Mouse (Mus musculus) monocyte, adult 5-6 weeks (primary cell): ENCODE results near the gene Glis3. TPM values are rescaled to one million over a fixed set of nuclear protein-coding genes. Genes with fewer than 3 reads are reported as not detected.

Experiments used
- ATAC-seq: fragments of 153-309, 156-312 bp; replicated peaks from 2 replicates; pipeline ENCODE4 v1.8.0; 2017; ENCODE audit warnings: mild to moderate bottlenecking; ENCODE audit not compliant: low TSS enrichment, insufficient number of reproducible peaks, severe bottlenecking, poor library complexity, low FRiP score
- total RNA-seq: library from RNA; stranded (forward); fragments of 200-1000, 200-491, 200-594 nt; gene quantifications from 3 replicates; pipeline ENCODE4 v1.2.3, GENCODE M21; 2017

Gene Glis3
- total RNA-seq, 1 experiment from 2014 or later, result 1.6 TPM

DNA sequence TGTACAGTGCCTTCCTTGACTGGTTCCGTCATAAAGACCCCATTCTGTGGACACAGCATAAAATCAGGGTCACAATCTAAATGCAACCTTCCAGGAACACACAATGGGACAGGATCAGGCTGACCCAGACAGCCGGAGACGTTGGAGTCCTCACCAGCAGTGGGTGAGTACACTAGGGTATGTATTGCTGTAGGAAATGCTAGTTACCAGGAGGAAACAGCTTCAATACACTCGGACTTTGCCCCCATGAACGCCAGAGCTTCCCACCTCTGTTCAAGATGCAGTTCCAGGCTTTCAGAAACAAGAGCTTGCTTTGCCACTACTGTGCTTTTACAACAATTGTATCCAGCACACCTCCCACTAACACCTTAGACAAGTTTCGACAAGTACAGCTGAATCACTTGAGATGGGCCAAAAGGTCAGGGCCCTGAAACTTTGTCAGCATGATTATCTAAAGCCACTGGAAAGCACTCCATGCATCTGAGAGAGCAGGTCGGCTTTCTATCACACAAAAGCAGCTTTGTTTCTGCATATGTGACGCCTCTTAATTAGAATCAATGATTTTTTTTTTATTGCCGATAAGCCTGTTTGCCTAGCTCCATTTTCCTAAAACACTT is 162.3 kb downstream of the Glis3 start:
- no peak for ATAC-seq

DNA sequence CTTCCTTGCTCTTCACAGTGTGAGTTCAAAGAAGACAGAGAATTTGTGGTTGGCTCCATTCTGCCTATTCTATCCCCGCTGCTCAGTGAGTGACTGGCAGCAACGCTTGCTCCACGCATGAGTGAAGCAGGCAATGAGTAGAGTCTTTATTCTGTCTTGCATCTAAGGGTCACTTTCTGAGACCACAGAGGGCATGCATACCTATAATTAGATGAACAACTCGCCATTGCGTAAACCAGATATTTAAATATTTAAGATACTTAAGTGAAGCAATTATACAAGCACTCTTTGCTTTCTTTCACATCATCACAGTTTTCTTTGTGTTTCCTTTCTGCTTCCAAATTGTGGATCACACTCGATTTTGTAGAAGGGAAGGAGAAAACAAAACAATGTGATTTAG is 163.4 kb downstream of the Glis3 start:
- ATAC-seq, result no peak

DNA sequence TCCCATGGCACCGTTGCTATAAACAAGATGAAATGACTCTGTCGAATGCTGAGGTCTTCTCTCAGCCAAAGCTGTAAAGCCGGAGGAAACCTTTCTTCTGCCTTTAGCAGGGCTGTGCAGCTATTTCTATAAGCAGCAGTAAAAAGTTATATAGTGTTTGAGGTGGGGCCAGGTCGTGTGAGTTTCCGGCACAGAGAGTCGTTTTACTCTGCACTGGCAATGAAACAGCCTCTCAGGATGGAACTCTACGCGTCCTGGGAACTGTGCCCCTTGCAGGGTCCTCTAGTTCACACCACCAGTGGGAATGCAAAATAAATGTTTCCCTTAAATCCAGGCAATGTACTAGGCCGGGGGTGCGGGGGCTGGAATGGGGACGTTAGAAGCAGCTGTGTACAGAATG is 167.4 kb downstream of the Glis3 start:
- no peak for ATAC-seq

- no peak for ATAC-seq
These were observed 168.0 kb downstream of the Glis3 start for GRCm38 (mm10) chr19:28511910-28512309.

DNA sequence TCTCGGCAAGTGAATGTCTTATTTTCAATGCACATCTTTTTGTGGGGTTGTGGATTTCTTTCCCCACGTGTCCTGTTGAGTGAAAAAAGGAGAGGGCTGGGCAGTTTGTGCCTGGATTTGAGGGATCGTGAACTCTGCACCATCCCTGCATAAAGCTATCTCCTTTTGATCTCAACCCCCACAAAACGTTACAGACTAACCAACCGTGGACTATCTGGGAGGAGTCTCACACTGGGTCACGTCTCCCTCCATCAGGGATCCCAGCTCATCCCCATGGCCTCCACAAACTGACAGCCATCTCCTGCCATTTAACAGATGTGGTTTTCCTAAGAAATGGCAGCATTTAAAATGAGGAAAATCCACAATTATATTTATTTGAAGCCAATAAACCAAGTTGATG is 174.5 kb downstream of the Glis3 start:
- ATAC-seq, result no peak

GRCm38 (mm10) chr19:28503011-28503410 is 176.9 kb downstream of the Glis3 start:
- no peak for ATAC-seq

DNA sequence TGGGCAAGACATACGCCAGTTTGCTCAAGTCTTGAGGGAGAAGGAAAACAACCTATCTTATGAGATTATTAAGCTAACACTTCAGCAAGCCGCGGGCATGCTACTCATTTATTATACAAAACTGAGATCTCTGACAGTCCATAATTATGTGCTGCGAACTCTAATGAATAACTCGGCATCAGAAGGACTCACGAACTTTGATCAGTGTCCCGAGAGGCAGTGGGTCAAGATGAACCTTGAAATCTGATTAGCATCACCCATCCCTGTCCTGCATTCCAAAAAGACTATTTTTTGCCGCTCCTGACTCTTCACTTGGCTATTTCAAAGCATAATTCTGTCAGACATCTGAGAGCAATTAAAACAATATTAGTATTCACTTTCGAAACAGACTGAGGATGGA is 178.9 kb downstream of the Glis3 start:
- ATAC-seq, result no peak

DNA sequence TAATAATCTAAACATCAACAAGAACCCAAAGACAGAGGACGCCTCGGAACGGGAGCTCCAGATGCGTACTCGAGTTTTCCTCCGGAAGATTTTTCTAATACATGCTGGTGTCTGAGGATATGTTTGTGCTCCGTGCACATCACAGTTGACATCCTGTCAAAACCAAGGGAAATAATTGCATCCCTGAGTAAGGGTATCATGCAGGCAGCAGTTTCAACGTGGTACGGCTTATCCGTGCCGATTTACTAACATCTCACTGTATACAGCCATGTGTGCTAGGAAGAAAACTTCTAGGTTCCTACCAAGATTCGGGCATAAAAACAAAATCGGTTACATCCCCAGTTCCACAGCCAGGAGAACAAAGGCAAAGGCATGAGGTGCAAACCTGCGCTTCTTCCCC is 179.4 kb downstream of the Glis3 start:
- no peak for ATAC-seq

DNA sequence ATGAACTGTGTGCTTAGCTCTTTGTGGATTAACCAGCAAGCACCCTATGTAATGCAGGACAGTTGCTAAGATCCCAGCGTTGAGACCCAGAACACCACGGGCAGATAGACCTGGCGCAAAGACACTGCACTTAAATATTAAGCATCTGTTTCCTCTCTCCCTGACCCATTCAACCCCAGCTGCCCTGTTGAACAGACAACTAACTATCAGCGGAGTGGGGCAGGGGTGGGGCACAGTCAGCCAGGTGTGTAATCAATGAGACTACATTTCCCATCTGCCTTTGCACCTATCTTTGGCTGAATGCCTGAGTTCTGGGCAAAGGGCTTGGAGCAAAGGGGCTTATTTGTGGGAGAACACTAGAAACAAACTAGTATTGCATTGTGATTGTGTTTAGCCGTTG is 180.1 kb downstream of the Glis3 start:
- no peak for ATAC-seq

GRCm38 (mm10) chr19:28495926-28496325 is 184.0 kb downstream of the Glis3 start:
- ATAC-seq, result no peak

GRCm38 (mm10) chr19:28493605-28494260 is 186.1 kb downstream of the Glis3 start:
- no peak for ATAC-seq

- no peak for ATAC-seq
These were observed 201.8 kb downstream of the Glis3 start for GRCm38 (mm10) chr19:28478055-28478454.

GRCm38 (mm10) chr19:28477326-28477863 is 202.5 kb downstream of the Glis3 start:
- no peak for ATAC-seq

GRCm38 (mm10) chr19:28473621-28474020 is 206.3 kb downstream of the Glis3 start:
- ATAC-seq, result no peak

DNA sequence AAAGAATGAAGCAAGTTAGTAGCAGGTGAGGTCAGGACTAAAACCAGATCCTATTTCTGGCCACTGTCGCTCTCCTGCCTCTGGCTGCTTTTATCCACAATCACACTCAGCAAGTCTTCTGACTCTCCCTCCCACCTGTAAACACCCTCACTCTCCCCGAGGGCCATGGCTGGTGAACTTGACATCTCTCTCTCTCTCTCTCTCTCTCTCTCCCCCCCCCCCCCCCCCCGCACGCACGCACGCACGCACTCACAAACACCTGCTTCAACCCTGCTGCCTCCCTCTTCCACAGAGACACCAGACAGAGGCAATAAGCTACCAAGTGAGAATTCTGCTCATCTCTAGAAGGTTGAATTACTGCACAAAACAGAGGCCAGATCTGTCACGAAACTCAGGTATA is 208.7 kb downstream of the Glis3 start:
- no peak for ATAC-seq

- no peak for ATAC-seq
These were observed 214.1 kb downstream of the Glis3 start for GRCm38 (mm10) chr19:28465779-28466178.

DNA sequence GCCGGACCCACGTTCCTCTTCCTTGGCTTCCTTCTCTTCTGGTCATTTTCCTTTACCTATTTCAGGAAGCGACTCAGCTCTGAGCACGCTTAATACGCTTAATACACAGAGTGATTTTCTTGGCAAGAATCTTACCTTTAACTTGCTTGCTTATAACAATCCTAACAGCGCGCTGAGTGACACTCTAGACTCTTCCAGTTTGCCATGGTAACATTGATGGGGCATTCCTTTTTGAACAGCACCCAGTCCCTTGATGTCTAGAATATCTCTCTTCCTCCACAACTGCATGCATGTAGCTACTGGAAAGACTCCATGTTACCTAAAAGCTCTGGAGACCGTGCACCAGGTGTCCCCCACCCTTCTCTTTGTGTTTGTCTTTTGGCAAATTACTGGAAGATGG is 225.5 kb downstream of the Glis3 start:
- no peak for ATAC-seq

- ATAC-seq, result no peak
These were observed 226.8 kb downstream of the Glis3 start for GRCm38 (mm10) chr19:28452951-28453520.

GRCm38 (mm10) chr19:28448811-28449210 is 231.1 kb downstream of the Glis3 start:
- no peak for ATAC-seq

DNA sequence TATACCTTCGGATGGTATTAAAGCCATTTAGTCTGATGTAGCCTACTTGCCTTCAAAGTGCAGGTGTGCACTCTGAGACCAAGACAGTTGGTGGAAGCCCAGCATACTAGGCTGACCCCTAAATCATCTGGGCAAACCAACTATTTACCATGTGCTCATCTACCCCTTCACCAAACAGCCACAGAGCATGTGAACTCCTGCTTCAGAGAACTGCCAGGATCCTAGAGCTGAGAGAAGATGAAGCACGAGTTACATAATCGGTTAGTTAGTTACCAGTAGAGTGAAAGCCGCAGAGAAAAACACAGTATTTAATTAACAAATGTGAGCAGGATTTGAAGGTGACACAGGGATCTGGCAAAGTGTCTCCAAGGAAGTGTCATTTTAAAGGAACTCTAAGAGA is 237.7 kb downstream of the Glis3 start:
- no peak for ATAC-seq
